ENCODE assay signal across 22 mouse cellular contexts in genomic region chr13:18781250-18781649, GRCm38 (mm10).
A peak's percentile ranks its signal among the peaks of the same experiment; 100 is the strongest.
DNase-seq lines count a peak whose midpoint lies in the region; ATAC-seq and TF ChIP-seq lines count a peak whose summit lies in the region.
"Had no signal": no experiment of that assay in that cellular context is flagged by ENCODE, and none has a peak within 500 bp of the region (broad histone marks: within the 10 kb centered on the region; RNA-seq: fewer than 3 reads in every experiment).

No protein-coding gene starts in this region.

- H3K27ac ChIP-seq in liver, adult 2 months (replicated peaks; ENCODE audit: insufficient read depth, low read depth, low read length): no peak overlapping the region
- no peak overlapping the region for H3K27ac ChIP-seq in liver, postnatal 0 days (ENCODE audit: low read depth)
- H3K27ac ChIP-seq in heart, embryonic 11.5 days (ENCODE audit: low read depth, low read length): no peak overlapping the region
- H3K27ac ChIP-seq: embryonic facial prominence, embryonic 12.5 days; hindbrain, embryonic 14.5 days; limb, embryonic 12.5 days; liver, embryonic 12.5 days; stomach, postnatal 0 days had no signal

- H3K27me3 ChIP-seq in liver, adult 2 months (ENCODE audit: control insufficient read depth, insufficient read depth, low read length): no peaks in the 10 kb centered on the region
- no peaks in the 10 kb centered on the region for H3K27me3 ChIP-seq in liver, postnatal 0 days (ENCODE audit: insufficient read depth, low read length)
- H3K27me3 ChIP-seq in heart, embryonic 11.5 days (ENCODE audit: control insufficient read depth, insufficient read depth, low read length): no peaks in the 10 kb centered on the region
- H3K27me3 ChIP-seq: embryonic facial prominence, embryonic 12.5 days; limb, embryonic 12.5 days; liver, embryonic 12.5 days had no signal

- no peak for ATAC-seq in liver, postnatal 0 days
- peak; percentile 74 for ATAC-seq in common myeloid progenitor, adult 5-6 weeks (replicated peaks; ENCODE audit: low read depth, poor library complexity, severe bottlenecking)
- peak; percentile 53; the same call in 1 of the 2 replicates for ATAC-seq in monocyte, adult 5-6 weeks (replicated peaks; ENCODE audit: insufficient number of reproducible peaks, low FRiP score, low TSS enrichment, poor library complexity, severe bottlenecking)
- no peak for ATAC-seq in heart, embryonic 11.5 days (replicated peaks; ENCODE audit: insufficient number of reproducible peaks, low FRiP score, low TSS enrichment)
- ATAC-seq: inflammation-experienced regulatory T-cells, adult 6 months; liver, embryonic 12.5 days had no signal

- TF ChIP-seq POLR2A in liver, adult 2 months (IDR thresholded peaks at IDR 0.05; ENCODE audit: extremely low read depth, insufficient read depth, low read length): no peak

- no peak overlapping the region for H3K4me3 ChIP-seq in liver, adult 2 months (ENCODE audit: insufficient read depth, low read depth, low read length)
- no peak overlapping the region for H3K4me3 ChIP-seq in liver, postnatal 0 days (ENCODE audit: low read depth, low read length)
- H3K4me3 ChIP-seq in heart, embryonic 11.5 days (ENCODE audit: low read depth, low read length): no peak overlapping the region
- H3K4me3 ChIP-seq: embryonic facial prominence, embryonic 12.5 days; limb, embryonic 12.5 days; liver, embryonic 12.5 days had no signal

- no peak overlapping the region for H3K9ac ChIP-seq in liver, adult 2 months (ENCODE audit: low read depth, low read length)
- H3K9ac ChIP-seq in liver, postnatal 0 days (replicated peaks): no peak overlapping the region
- H3K9ac ChIP-seq in heart, embryonic 11.5 days (ENCODE audit: low read depth, low read length): no peak overlapping the region
- H3K9ac ChIP-seq: embryonic facial prominence, embryonic 12.5 days; hindbrain, embryonic 14.5 days; limb, embryonic 12.5 days; liver, embryonic 12.5 days; lung, embryonic 14.5 days had no signal

- DNase-seq in liver, adult 2 months (ENCODE audit: extremely low read depth, low read depth, low spot score): peak; percentile 24
- DNase-seq in liver, postnatal 0 days: no peak
- peak; percentile 54 to 67 for DNase-seq in B cell, adult 2 months
- no peak for DNase-seq in lung, adult 18-20 months
- no peak for DNase-seq in cerebellum, adult 9-10 months
- DNase-seq: adrenal gland, postnatal 25 days; cerebellum, adult 11 months; cerebellum, postnatal 14 days; kidney, adult 2 months; kidney, postnatal 14 days; lung, embryonic 14.5 days; lung, postnatal 4 days had no signal

- H3K9me3 ChIP-seq in liver, postnatal 0 days (ENCODE audit: low read length): no peaks in the 10 kb centered on the region
- H3K9me3 ChIP-seq in heart, embryonic 11.5 days (replicated peaks; ENCODE audit: control insufficient read depth, low read length): no peaks in the 10 kb centered on the region
- H3K9me3 ChIP-seq: embryonic facial prominence, embryonic 12.5 days; limb, embryonic 12.5 days; liver, embryonic 12.5 days had no signal

- H3K4me1 ChIP-seq in liver, adult 2 months (ENCODE audit: control insufficient read depth, insufficient read depth, low read length): no peaks in the 10 kb centered on the region
- H3K4me1 ChIP-seq in liver, postnatal 0 days (ENCODE audit: insufficient read depth): no peaks in the 10 kb centered on the region
- no peaks in the 10 kb centered on the region for H3K4me1 ChIP-seq in heart, embryonic 11.5 days (ENCODE audit: control insufficient read depth, insufficient read depth, low read length)
- H3K4me1 ChIP-seq: embryonic facial prominence, embryonic 12.5 days; limb, embryonic 12.5 days; liver, embryonic 12.5 days had no signal

- no peak for TF ChIP-seq CTCF in liver, adult 2 months (IDR thresholded peaks at IDR 0.05; ENCODE audit: low read depth, low read length)
- TF ChIP-seq CTCF in liver, postnatal 0 days (IDR thresholded peaks at IDR 0.05; ENCODE audit: low read depth): no peak

- WGBS in liver, adult 2 months: 80% methylated on average over 2 of the region's 2 CpGs
- 61% methylated on average over 2 of the region's 2 CpGs for WGBS in liver, postnatal 0 days (ENCODE audit: insufficient replicate concordance)
- 73% methylated on average over 2 of the region's 2 CpGs for WGBS in heart, embryonic 11.5 days (ENCODE audit: insufficient replicate concordance)

- H3K36me3 ChIP-seq in liver, adult 2 months (ENCODE audit: control insufficient read depth, insufficient read depth, low read length): no peaks in the 10 kb centered on the region
- no peaks in the 10 kb centered on the region for H3K36me3 ChIP-seq in liver, postnatal 0 days (replicated peaks; ENCODE audit: insufficient read depth, low read length)
- no peaks in the 10 kb centered on the region for H3K36me3 ChIP-seq in heart, embryonic 11.5 days (ENCODE audit: control insufficient read depth, insufficient read depth, low read length)
- H3K36me3 ChIP-seq: embryonic facial prominence, embryonic 12.5 days; limb, embryonic 12.5 days; liver, embryonic 12.5 days had no signal

- H3K4me2 ChIP-seq in liver, postnatal 0 days (ENCODE audit: low read depth, low read length): no peak overlapping the region
- no peak overlapping the region for H3K4me2 ChIP-seq in heart, embryonic 11.5 days
- H3K4me2 ChIP-seq: embryonic facial prominence, embryonic 12.5 days; hindbrain, embryonic 14.5 days; limb, embryonic 12.5 days; liver, embryonic 12.5 days; lung, embryonic 14.5 days; midbrain, embryonic 11.5 days had no signal

- no peaks in the 10 kb centered on the region for H3K79me2 ChIP-seq in liver, adult 2 months (ENCODE audit: control insufficient read depth, insufficient read depth, low read length)

- TF ChIP-seq EP300 in liver, postnatal 0 days (IDR thresholded peaks at IDR 0.05; ENCODE audit: low read depth): no peak

Comparison
In these comparisons a context has a peak if more than half of its experiments do, and no peak if none do; other contexts are left out.
1. DNase-seq: peak in liver, adult 2 months (single experiment) and B cell, adult 2 months (2 of 2); none in liver, postnatal 0 days (single experiment), lung, adult 18-20 months (0 of 2) and cerebellum, adult 9-10 months (single experiment).
2. ATAC-seq: peak in common myeloid progenitor, adult 5-6 weeks (single experiment) and monocyte, adult 5-6 weeks (single experiment); none in liver, postnatal 0 days (single experiment) and heart, embryonic 11.5 days (single experiment).